Mouse (Mus musculus) right cerebral cortex, postnatal 10 days (tissue): ENCODE data around the gene Fam53b.

Experiments used
- DNase-seq, 2 experiments: peaks; one replicate each; pipeline ENCODE4 v3.0.0; 2021; ENCODE audit warnings: low spot score in 2 of 2

Gene Fam53b

DNA sequence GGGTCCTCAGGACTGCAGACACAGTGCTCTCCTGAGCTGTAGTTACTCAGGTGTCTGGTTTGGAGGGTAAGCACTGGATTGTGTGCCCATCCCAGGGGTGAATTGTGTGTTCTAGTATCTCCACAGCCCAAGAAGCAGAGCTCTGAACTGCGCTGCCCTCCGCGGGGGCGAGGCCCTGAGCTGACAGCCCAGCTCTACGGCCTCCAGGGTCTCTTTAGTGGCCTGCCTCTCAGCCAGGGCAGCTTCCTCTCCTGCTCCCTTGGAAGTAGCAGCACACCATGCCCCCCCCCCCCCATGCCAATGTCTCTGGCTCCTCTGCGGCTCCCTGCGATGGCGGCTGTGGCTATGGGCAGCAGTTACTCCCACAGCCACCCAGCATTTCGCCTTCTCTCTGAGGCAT lies 102.1 kb downstream of the Fam53b start:
- DNase-seq = no peak

DNA sequence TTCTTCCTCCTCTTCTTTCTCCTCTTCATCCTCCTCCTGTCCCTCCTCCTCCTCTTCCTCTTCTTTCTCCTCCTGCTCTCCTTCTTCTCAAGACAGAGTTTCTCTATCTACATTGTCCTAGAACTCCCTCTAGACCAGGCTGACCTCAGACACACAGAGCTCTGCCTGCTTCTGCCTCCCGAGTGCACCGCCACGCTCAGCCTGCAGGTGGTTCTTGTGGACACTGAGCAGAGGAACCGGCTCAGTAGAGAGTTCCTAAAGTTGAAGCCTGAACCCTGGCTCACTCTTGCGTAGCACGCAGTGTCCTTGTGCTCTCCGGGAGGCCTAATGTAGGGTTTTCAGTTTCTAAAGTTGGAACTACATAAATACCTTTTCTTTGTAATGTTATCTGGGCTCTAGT lies 108.6 kb downstream of the Fam53b start:
- DNase-seq = no peak

DNA sequence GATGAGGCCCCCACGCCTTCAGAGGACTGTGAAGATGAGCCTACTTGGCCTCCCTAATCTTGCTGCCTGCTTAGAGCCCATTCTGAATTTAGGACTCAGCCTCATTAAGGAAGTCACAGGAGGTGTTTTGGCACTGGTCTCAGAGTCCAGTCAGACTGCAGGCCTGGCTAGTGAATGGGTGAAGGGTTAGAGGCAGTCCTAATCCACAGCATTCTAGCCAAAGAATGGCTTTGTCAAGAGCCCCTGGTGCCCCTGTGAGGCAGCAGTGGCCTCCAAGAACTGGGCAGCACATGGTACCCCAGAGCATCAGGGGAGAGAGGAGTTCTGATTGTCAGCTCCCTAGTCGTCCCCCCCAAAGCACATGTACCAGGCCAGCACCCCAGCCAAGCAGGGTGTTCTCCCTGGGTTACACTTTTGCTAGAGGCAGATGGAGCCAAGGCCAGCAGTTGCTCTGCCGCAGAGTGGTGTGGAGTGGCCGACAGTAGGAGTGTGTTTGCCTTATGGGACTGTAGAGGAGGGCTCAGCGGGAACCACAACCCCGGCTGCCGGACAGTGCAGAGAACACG lies 109.3 kb downstream of the Fam53b start:
- DNase-seq = no peak

DNA sequence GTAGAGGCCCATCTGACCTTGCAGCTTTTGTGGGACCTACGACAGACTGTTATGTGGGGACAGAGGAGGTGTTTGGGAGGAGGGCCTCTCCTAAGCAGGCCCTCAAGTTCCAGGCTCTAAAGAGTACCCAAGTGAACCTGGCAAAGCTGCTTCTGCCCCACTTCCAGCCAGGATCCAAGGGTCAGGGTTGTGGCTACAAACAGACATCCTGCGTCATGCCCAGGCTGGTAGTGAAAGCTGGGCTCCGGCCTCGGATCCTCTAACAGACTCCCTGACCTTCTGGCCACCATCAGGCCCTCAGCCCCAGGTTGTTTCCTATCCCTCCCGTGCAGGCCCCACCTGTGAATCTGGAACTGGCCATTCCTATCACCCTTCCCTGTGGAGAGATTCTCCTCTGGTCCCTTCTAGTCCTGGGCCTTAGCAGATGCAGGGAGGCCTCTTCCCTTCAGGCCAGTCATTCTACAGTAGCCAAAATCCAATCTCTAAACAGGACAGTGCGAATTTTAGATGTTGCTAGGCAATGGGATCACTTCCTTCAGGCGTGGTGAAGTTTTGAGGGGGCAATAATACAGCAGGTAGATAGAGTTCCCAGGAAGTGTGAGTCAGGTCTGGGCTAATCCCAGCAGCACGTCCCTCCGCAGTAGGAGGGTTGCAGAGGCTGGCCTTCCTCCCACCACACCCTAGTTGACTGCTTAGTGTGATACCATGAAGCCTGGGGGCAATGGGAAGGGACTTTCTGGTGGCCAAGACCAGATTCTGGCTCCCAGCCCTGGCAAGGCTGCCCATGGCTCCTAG lies 110.0 kb downstream of the Fam53b start:
- no peak for DNase-seq

DNA sequence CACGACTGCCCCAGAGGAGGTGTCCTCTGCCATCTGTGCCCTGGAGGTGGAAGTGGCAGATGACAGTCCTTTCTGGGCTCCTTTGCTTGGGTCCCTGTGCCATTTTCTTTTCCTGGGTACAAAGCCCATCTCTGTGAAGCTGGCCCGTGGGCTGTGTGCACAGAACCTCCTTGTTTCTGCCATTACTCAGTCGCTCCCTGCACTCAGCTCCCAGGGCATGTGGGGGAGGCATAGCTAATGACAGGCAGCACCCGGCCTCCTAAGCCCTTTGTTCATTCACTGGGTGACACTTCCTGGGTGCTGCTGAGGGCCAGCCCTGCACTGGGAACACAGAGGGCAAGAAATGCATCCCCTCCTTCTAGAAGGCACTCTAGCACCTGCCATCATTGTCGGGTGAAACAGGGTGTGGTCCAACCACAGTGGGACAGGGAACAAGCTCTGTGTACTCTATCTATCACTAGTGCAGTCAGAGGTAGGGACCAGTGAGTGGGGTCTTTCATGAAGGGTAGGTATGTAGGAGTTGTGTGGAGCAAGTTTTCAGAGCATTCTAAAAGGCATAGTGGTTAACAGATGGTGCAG lies 111.1 kb downstream of the Fam53b start:
- no peak for DNase-seq

DNA sequence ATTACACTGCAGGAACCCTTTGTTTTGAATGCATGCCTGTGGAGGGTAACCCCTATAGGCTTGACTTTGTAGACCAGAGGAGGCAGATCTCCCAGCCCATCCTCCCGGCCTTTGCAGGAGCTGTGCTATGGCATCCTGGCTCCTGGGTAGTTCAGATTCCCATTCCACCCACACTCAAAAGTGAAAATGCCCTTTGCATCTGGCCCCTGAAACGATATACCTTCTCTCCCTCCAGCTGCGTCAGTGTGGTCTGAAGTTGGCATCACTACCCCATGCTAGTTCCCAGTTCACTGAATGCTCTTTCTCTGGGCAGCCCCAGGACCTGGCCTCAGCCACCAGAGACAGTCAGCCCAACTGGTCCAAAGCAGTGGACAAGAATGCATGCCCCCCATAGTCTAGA lies 111.7 kb downstream of the Fam53b start:
- no peak for DNase-seq

DNA sequence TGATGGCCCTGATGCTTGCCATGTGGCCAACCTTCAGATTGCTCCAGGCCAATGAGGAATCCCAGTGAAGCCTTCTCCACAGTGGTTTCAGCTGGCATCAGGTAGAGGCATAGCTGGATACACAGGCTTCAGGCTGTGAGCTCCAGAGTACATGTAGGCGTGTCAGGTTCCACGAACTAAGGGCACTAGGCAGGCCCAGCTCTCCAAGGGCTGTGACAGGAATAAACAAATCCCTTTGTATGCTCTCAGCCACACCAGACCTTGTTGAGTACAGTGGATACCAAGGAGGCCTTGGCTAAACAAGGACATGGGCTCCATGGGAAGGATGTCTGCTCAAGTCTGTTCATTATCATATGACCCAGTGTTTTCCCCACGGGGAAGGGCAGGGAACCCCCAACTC lies 112.3 kb downstream of the Fam53b start:
- no peak for DNase-seq

DNA sequence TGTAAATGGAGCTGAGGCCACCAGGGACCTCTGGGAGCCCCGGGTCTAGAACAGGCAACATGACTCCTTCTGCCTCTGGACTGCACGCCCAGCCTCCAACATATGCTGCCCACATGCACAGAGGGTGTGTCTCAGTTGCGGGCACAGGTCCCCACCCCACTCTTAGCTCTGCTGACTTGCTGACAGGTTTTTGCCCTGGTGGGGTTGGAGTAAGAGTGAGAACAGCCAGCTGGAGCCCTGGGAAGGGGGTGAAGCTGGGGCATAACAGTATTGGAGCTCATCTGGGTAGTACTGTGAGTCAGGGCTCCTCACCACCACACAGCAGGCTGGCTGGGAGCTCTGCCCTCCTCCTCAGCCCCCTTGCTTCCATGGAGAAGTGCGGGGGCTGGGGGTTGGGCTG lies 113.6 kb downstream of the Fam53b start:
- DNase-seq = no peak

DNA sequence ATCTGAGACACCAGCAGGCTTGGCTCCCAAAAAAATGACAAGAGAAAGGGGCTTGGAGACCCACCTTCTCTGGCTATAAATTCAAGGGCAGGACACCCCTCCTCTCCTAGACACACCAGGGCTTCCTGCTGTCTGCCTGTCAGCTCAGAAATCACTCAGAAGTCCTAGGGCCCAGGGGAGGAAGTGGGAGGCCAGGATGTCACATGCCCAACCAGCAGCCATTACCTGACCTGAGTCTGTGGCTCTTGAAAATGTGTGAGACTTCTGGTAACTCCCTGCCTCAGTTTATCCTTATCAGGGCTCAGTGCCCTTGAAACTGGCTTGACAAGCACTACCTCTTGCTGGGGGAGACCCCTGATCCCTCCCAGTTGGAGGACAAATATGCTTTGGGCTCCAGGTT lies 114.0 kb downstream of the Fam53b start:
- DNase-seq = no peak

DNA sequence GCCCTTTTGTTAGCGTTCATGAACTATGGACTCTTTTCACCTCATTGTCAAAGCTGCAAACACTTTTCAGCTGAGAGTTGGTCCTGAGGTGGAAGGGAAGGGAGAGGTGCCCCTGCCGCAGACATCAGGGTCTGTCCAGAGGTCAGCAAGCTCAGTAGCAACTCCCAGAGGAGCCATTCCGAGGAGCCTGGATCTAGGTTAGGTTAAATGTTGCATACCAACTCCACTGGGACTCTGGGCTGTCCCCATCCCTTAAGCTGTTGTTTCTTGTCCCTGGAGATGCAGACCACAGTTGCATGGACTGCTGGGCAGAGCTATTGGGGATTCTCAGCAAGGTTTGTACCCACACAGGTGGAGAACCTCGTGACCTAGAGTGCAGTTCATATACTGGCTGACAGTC lies 114.5 kb downstream of the Fam53b start:
- no peak for DNase-seq

DNA sequence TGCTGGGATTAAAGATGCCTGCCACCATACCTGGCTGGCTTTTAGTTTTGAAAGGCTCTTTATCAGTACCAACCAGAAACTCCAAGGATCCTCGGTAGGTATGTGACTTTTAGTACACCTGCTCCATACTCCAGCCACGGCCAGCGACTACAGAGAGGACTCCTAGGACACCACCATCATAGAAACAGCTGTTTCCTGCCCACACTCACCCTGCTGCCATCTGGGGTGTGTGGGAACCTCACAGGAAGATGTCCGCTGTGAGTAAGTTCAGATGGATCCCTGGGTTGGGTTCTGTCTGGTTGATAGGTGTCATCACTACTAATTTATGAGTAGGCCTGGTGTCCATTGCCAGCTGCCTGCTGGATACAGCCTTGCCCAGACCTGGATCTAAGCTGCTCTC lies 114.9 kb downstream of the Fam53b start:
- DNase-seq = no peak

DNA sequence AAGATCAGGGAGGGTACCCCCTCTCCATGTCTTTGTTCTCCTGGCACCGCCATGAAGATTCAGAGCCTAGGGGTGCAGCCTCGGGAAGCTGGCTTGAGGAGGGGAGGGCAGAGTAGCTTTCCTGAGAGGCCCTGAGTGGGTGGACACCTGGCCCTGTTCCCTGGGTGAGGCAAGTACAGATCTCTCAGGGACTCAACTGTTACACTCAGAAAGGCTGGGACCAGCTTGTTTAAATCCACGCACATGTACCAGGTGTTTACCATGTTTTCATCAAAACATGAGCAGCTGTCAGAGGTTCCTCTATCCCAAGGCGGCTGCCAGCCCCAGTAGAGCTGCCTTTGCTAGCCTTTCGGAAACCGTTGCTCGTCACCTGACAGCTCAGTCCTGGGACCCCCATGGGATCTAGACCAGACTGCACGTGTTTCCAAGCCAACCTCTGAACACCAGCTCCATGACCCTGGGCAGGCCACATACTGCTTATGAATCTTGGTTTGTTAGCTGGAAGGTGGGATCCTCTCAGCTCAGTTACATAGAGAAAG lies 116.4 kb downstream of the Fam53b start:
- no peak for DNase-seq

DNA sequence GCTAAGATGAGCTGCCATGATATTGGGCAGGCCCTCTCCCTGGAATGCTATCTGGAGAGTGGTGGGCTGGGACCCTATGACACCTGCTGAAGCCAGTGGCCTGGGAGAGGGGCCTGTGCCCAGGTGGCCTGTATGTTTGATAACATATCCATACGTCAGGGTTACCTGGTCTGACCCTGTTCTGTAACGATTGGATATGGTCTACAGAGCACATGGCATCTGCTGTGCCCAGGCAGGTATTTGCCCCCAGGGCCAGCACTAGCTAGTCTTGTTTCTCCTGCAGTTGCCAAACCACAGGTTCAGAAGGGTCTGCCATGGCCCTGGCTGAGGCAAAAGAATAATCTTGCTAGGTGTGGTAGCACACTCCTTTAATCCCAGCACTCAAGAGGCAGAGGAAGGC lies 120.1 kb downstream of the Fam53b start:
- DNase-seq = no peak

DNA sequence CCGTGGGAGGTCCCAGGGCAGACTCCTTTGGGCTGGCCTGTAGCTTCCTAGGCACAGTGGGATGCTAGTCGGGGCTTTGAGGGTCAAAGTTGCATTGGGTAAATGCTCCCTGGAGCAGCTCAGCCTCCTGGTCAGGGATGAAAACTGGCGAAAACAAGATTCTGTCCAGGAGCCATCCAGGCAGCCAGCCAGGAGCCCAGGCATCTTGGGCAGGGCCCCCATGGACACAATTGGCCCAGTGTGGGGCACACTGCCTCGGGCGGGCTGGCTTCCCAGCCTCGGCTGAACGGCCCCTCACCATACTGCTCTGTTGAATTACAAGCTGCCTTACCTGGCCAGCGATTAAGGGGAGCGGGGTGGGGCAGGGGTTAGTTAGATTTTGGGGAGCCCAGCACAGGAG lies 121.0 kb downstream of the Fam53b start:
- DNase-seq = peak; percentile 76 to 78

DNA sequence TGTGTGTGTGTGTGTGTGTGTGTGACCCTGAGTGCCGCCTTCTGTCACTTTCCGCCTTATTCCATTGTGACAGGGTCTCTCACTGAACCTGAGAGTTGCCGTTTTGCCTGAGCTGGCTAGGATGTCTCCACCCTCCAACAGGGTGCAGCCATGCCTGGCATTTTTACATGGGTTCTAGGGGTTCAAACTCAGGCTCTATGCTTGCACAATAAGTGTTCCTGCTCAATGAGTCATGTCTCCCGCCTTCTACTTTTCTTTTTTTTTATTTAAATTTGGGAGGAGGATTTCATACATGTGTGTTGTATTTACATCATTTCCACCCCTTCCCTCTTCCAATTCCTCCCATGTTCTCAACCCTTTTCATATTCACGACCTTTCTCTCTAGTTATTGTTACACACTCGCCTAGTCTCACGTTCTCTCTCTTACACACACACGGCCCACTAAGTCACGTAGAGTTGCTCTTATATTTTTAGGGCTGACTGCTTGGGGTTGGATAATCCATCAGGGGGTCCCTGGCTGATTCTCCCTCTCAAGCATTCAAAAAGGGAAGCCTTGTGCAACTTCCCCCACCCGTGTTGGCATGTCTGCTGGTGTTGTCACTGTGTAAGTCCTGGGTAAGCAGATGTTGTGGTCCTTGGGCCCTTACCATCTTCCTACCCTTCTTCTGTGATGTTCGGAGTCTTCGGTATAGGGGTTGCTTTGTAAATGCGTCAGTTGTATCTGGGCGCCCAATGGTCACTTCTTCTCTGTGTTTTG lies 122.8 kb downstream of the Fam53b start:
- no peak for DNase-seq

DNA sequence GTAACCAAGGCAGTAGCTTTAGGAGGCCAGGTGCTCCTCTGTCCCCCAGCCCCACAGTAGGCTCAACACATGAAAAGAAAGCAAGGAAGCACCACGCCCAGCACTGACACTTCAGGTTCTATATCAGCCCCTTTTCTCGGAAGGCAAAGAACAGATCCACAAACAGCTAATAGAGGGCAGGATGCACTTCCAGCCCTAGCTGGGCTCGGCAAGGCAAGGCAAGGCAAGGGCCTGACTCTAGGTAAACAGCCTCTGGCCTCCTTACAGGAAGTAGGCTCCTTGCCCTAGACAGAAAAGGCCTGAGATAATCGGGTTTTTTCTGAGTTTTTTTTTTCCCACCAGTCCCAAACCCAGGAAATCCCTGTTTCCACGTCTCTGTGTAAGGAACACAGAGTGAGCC lies 124.0 kb downstream of the Fam53b start:
- no peak for DNase-seq

DNA sequence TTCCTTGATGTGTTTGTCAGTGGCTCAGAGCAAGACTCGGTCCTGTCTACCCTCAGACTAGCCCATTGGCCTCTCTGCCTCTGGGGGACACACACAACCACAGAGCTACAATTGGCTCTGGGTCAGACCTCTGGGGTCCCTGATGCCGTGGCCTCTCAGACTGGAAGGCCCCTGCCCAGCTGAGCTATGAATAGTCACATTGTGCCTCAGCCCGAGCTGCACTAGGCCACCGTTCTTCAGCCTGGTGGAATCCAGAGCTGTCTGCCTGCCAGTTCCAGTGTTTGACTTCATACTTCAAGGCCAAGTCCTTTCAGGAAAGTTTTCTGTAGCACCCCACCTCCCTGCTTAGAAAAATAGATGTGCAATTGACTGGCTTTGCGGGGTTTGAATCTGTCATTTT lies 125.0 kb downstream of the Fam53b start:
- peak; percentile 53 to 63 for DNase-seq

DNA sequence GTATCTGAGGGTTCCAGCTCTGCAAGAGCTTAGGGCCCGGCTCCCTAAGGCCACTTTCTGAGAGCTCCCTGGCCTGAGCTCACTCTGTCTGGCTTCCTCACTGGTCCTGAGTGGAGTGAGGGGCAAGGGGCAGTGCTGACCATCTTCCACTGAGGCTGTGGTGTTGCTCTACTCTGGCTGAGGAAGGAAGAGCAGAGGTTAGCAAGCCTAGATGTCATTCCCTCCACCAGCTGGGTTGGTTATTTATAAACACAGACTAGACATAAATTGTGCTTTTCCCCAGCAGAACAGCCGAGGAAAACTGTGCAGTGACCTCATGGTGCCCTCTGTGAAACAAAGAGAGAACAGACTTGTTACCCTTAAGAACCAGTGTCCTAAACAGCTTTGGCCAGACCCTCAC lies 125.8 kb downstream of the Fam53b start:
- DNase-seq = no peak

DNA sequence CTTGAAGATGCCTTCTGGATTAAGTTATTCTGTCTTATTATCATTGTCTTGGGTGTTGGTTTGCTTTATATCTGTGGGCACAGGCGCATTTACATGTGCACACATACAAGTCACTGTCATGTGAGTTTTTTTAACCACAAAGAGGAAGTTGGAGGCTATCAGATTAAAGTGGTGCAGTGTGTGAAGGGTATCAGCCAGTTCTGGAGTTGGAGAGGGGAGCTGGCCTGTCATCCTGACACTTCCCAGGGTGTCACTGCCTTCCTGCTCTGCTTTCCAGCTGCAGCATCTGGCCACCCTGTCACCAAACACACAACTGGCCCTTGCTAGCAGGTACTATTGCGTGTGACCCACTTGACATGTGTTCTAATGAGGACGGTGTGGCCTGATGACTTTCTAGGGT lies 127.2 kb downstream of the Fam53b start:
- no peak for DNase-seq

DNA sequence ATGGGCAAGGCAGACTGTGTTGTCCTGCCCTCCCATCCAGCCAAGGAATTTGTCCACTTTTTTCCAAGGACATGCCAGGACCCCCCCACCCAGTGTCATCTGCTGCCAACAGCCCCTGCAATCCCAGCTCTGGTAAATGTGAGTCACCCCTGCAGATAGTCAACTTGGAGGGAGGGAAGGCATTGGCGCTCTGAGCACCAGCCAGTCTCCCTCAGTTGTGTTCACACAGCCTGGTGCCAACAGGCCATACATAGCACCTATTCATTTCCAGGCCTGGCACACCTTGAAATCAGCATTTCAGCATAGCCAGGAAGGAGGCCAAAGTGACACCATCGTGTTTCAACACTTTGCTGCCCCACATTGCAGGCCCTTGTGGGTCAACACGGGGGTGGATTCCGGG lies 129.8 kb downstream of the Fam53b start:
- DNase-seq = no peak

DNA sequence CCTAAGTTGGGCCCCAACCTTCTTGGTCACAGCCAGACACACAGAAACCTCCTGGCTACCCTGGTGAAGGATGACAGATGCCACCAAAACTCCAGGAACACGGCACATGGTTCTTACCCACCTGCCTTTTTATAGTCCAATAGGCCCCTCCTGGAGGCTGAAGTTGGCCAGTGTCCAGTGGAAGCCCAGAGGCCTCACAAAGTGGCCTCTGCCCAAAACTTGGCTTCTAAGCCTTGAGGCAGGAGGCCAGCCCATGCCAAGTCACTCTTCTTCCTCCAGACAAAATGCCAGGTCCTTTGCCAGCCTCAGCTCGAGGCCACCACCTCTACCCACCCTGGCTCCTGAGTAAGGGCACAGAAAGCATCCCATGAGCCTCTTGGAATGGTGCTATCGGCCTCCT lies 130.8 kb downstream of the Fam53b start:
- DNase-seq = no peak

DNA sequence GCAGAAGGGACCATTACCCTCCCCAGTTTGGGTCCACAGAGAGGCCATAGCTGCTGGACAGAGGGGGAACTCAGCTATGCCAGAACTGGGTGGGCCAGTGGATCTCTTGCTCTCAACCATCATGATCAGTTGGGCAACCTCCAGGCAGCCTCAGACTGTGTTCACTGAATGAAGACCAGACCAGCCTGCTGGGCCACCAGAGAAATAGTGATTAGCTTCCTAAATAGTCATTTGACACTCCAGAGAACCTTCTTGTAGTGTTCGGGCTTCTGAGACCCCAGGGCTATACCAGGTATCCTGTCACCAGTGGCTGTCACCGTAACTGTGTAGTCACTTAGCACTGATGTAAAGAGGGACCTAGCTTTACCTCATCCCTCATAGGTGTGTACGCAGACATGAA lies 131.3 kb downstream of the Fam53b start:
- DNase-seq = no peak

DNA sequence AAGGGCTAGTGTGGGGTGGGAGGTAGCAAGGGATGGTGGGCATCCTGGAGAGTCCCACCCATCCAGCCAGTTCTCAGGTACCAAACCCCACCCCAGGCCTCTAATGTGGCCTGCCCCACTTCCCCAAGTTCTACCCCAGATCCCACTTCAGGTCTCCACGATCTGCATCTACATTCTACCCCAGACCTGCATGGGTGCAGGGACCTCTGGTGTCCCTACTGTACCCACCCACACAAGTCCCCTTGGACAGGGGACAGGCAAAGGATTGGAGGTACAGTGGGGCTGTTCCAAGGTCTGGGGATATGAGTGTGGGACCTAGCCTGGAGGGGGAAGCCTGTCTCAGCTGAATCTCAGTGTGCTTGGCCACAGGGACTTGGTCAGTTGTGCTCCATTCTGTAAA lies 131.9 kb downstream of the Fam53b start:
- no peak for DNase-seq
